Mouse (Mus musculus): ENCODE measurements around the gene Camk1g. TPM values are rescaled to one million over a fixed set of nuclear protein-coding genes. Genes with fewer than 3 reads are reported as not detected.

Gene Camk1g
- polyA plus RNA-seq, 1 experiment: 8.2 TPM

- no peak for DNase-seq
- WGBS: 64% methylated on average over 3 of the region's 3 CpGs
These were observed 10.9 kb downstream of the Camk1g start for GRCm38 (mm10) chr1:193359199-193359598.

DNA sequence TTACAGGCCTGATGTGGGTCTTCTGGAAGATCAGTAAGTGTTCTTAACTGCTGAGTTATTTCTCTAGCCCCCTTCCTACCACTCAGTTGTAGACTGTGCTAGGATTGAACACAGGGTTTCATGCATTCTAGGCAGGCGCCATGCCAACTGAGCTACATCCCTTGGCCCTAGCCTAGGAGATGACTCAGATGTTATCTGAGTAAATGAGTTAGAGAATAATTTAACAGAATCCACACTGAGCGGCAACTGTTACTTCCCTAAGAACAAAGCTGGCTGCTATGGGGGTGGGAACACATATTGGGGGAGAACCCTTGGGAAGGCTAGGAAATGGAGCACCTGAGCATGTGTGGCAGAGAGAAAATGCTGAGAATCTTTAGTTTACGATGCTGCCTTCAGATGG, 18.5 kb downstream of the Camk1g start:
- no peak overlapping the region for H3K4me3 ChIP-seq (ENCODE audit: insufficient read depth, low read depth, low read length)
- H3K36me3 ChIP-seq (ENCODE audit: control insufficient read depth, insufficient read depth, low read length): no peaks in the 10 kb centered on the region
- no peak overlapping the region for H3K27ac ChIP-seq (ENCODE audit: insufficient read depth, low read depth, low read length)
- H3K4me1 ChIP-seq (ENCODE audit: control insufficient read depth, insufficient read depth, low read length): peaks cover 3% of the 10 kb centered on the region; the same call in 1 of the 2 replicates
- peak; percentile 62 for DNase-seq
- no peak for TF ChIP-seq POLR2A (IDR thresholded peaks at IDR 0.05; ENCODE audit: low read depth, low read length)
- TF ChIP-seq CTCF (conservative IDR thresholded peaks at IDR 0.05; ENCODE audit: insufficient read depth, insufficient read length, low read depth, low read length): no peak
- WGBS: 60% methylated on average over 3 of the region's 3 CpGs
- H3K27me3 ChIP-seq (replicated peaks; ENCODE audit: control insufficient read depth, insufficient read depth, low read length): no peaks in the 10 kb centered on the region

More at GRCm38 (mm10) chr1:193359199-193359598, 10.9 kb downstream of the Camk1g start:
- Histone ChIP-seq H3K4me1 (ENCODE audit: control insufficient read depth, insufficient read depth, low read length) (no peaks in the 10 kb centered on the region), H3K4me3 (ENCODE audit: insufficient read depth, low read depth, low read length) (no peak overlapping the region), H3K27ac (ENCODE audit: insufficient read depth, low read depth, low read length) (no peak overlapping the region), H3K27me3 (replicated peaks; ENCODE audit: control insufficient read depth, insufficient read depth, low read length) (no peaks in the 10 kb centered on the region), H3K36me3 (ENCODE audit: control insufficient read depth, insufficient read depth, low read length) (no peaks in the 10 kb centered on the region)
- TF ChIP-seq POLR2A (IDR thresholded peaks at IDR 0.05; ENCODE audit: low read depth, low read length): no peak
- no peak for TF ChIP-seq CTCF (conservative IDR thresholded peaks at IDR 0.05; ENCODE audit: insufficient read depth, insufficient read length, low read depth, low read length)

- 92% methylated on average over 2 of the region's 2 CpGs for WGBS
- Histone ChIP-seq H3K4me1 (ENCODE audit: control insufficient read depth, insufficient read depth, low read length) (peaks cover 3% of the 10 kb centered on the region; the same call in 1 of the 2 replicates), H3K36me3 (ENCODE audit: control insufficient read depth, insufficient read depth, low read length) (no peaks in the 10 kb centered on the region), H3K27ac (ENCODE audit: insufficient read depth, low read depth, low read length) (no peak overlapping the region), H3K4me3 (ENCODE audit: insufficient read depth, low read depth, low read length) (no peak overlapping the region), H3K27me3 (replicated peaks; ENCODE audit: control insufficient read depth, insufficient read depth, low read length) (no peaks in the 10 kb centered on the region)
- TF ChIP-seq CTCF (conservative IDR thresholded peaks at IDR 0.05; ENCODE audit: insufficient read depth, insufficient read length, low read depth, low read length) (no peak), POLR2A (IDR thresholded peaks at IDR 0.05; ENCODE audit: low read depth, low read length) (no peak)
- DNase-seq: no peak
These were observed 19.6 kb downstream of the Camk1g start for GRCm38 (mm10) chr1:193350546-193350801.

DNA sequence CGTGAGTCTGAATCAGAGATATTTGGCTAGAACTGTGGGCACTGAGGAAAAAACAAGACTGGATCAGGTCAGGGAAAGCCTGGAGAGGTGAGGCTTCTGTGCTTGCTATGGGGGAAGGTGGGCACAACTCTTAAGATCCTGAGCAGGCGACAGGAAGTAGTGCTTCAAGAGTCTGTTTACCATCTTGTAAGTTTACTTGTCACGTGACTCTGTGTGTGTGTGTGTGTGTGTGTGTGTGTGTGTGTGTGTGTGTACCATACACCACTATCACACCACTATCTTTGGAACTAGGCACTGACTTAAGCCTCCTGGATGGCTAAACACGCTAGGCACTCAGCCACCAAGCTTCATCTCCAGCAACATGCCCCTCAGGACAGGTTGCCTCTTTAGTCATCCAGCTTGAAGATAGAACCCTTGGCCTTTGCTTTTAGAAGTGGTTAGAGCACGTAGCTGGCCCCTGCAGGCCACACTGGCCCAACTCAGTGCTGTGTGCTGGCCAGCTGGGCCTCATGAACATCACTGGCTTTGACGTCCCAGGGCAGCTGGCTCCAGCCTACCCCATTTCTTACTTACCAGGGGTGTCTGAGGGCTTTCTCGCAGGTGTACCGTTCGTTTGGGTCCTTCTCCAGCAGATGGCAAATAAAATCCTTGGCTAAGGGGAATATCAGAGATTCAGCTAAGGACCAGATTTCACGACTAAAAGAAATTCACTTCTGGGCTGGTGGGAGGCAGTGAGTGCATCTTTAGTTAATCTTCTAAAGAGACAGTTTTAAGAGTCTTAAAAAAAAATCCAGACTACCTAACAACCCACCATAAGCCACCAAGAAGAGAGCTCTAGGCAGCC, 20.2 kb downstream of the Camk1g start:
- Histone ChIP-seq H3K4me1 (ENCODE audit: control insufficient read depth, insufficient read depth, low read length) (peaks cover 3% of the 10 kb centered on the region; the same call in 1 of the 2 replicates), H3K27ac (ENCODE audit: insufficient read depth, low read depth, low read length) (no peak overlapping the region), H3K36me3 (ENCODE audit: control insufficient read depth, insufficient read depth, low read length) (no peaks in the 10 kb centered on the region), H3K4me3 (ENCODE audit: insufficient read depth, low read depth, low read length) (no peak overlapping the region), H3K27me3 (replicated peaks; ENCODE audit: control insufficient read depth, insufficient read depth, low read length) (no peaks in the 10 kb centered on the region)
- DNase-seq: no peak
- WGBS: 88% methylated on average over 10 of the region's 10 CpGs
- TF ChIP-seq CTCF (conservative IDR thresholded peaks at IDR 0.05; ENCODE audit: insufficient read depth, insufficient read length, low read depth, low read length): no peak
- TF ChIP-seq POLR2A (IDR thresholded peaks at IDR 0.05; ENCODE audit: low read depth, low read length): no peak

- TF ChIP-seq CTCF (conservative IDR thresholded peaks at IDR 0.05; ENCODE audit: insufficient read depth, insufficient read length, low read depth, low read length) (no peak), POLR2A (IDR thresholded peaks at IDR 0.05; ENCODE audit: low read depth, low read length) (no peak)
- WGBS: 84% methylated on average over 9 of the region's 9 CpGs
- Histone ChIP-seq H3K27ac (ENCODE audit: insufficient read depth, low read depth, low read length) (no peak overlapping the region), H3K27me3 (replicated peaks; ENCODE audit: control insufficient read depth, insufficient read depth, low read length) (no peaks in the 10 kb centered on the region), H3K36me3 (ENCODE audit: control insufficient read depth, insufficient read depth, low read length) (no peaks in the 10 kb centered on the region), H3K4me1 (ENCODE audit: control insufficient read depth, insufficient read depth, low read length) (peaks cover 3% of the 10 kb centered on the region; the same call in 1 of the 2 replicates), H3K4me3 (ENCODE audit: insufficient read depth, low read depth, low read length) (no peak overlapping the region)
- no peak for DNase-seq
These were observed 21.7 kb downstream of the Camk1g start for GRCm38 (mm10) chr1:193348261-193348962.

- Histone ChIP-seq H3K27ac (ENCODE audit: insufficient read depth, low read depth, low read length) (no peak overlapping the region), H3K4me3 (ENCODE audit: insufficient read depth, low read depth, low read length) (no peak overlapping the region), H3K4me1 (ENCODE audit: control insufficient read depth, insufficient read depth, low read length) (peaks cover 3% of the 10 kb centered on the region; the same call in 1 of the 2 replicates), H3K36me3 (ENCODE audit: control insufficient read depth, insufficient read depth, low read length) (no peaks in the 10 kb centered on the region), H3K27me3 (replicated peaks; ENCODE audit: control insufficient read depth, insufficient read depth, low read length) (no peaks in the 10 kb centered on the region)
- no peak for DNase-seq
- no peak for TF ChIP-seq POLR2A (IDR thresholded peaks at IDR 0.05; ENCODE audit: low read depth, low read length)
- no peak for TF ChIP-seq CTCF (conservative IDR thresholded peaks at IDR 0.05; ENCODE audit: insufficient read depth, insufficient read length, low read depth, low read length)
- WGBS: 61% methylated on average over 3 of the region's 3 CpGs
These were observed 23.2 kb downstream of the Camk1g start for GRCm38 (mm10) chr1:193346908-193347307.

DNA sequence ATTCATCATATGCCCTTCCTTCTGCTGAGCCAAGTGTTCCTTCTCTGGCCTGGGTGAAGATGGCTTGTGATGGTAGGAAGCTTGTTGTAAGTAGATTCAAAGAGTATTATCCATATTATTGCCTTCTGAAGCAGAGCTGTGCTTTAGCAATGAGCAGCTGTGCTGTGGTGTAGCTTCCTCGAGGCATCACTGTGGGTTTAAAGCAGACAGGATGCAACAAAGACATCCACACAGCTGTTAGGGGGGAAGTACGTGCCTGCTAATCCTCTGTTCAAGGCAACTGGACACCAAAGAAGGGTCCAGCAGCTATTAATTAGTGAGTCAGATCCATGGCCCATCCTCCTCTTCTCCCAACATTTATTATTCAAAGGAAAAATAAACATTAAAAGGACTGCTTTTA, 25.1 kb downstream of the Camk1g start:
- Histone ChIP-seq H3K27ac (ENCODE audit: insufficient read depth, low read depth, low read length) (no peak overlapping the region), H3K27me3 (replicated peaks; ENCODE audit: control insufficient read depth, insufficient read depth, low read length) (no peaks in the 10 kb centered on the region), H3K4me1 (ENCODE audit: control insufficient read depth, insufficient read depth, low read length) (no peaks in the 10 kb centered on the region), H3K36me3 (ENCODE audit: control insufficient read depth, insufficient read depth, low read length) (no peaks in the 10 kb centered on the region), H3K4me3 (ENCODE audit: insufficient read depth, low read depth, low read length) (no peak overlapping the region)
- no peak for DNase-seq
- WGBS: 32% methylated on average over 2 of the region's 2 CpGs
- TF ChIP-seq CTCF (conservative IDR thresholded peaks at IDR 0.05; ENCODE audit: insufficient read depth, insufficient read length, low read depth, low read length) (no peak), POLR2A (IDR thresholded peaks at IDR 0.05; ENCODE audit: low read depth, low read length) (no peak)
